Mouse (Mus musculus) bone marrow, adult 2 months (tissue): ENCODE results near the gene Gm49358. TPM values are rescaled to one million over a fixed set of nuclear protein-coding genes. Genes with fewer than 3 reads are reported as not detected.

Experiments
- H3K27ac ChIP-seq: fragments of 200-500 bp; 2 replicates; pipeline ENCODE4 v1.5.1; 2012; ENCODE audit warnings: low read depth, mild to moderate bottlenecking, control low read depth, inconsistent platforms, low read length; ENCODE audit not compliant: control insufficient read depth, poor library complexity, insufficient read depth
- H3K4me1 ChIP-seq: fragments of 200-500 bp; 2 replicates; pipeline ENCODE4 v1.6.1; 2011; ENCODE audit warnings: low read length; ENCODE audit not compliant: control insufficient read depth, insufficient read depth
- H3K4me3 ChIP-seq: fragments of 200-500 bp; replicated peaks from 2 replicates; pipeline ENCODE3; 2011; ENCODE audit warnings: mild to moderate bottlenecking, low read depth, low read length, control low read depth; ENCODE audit not compliant: control insufficient read depth
- CTCF ChIP-seq: fragments of 200-500 bp; IDR thresholded peaks from 2 replicates; pipeline ENCODE4 v1.5.1; 2011; ENCODE audit warnings: low read length, control low read depth; ENCODE audit not compliant: control insufficient read depth, insufficient read depth
- POLR2A ChIP-seq: fragments of 200-500 bp; IDR thresholded peaks from 2 replicates; pipeline ENCODE4 v1.6.1; 2011; ENCODE audit warnings: low read depth, mild to moderate bottlenecking, control low read depth, low read length, borderline replicate concordance; ENCODE audit not compliant: control insufficient read depth
- WGBS: fragments of 180-500 bp; shearing (Covaris S2); methylation state at CpG from one replicate; pipeline ENCODE4 v1.1.7; 2018; 5-methylcytosine and 5-hydroxymethylcytosine counted together
- polyA plus RNA-seq: library from polyadenylated mRNA; stranded (reverse); fragments of >200 nt; gene quantifications from 2 replicates; pipeline ENCODE4 v1.2.4, GENCODE M21; 2011; ENCODE audit warnings: low replicate concordance; ENCODE audit not compliant: missing spikeins, insufficient read depth, insufficient read length

The Gm49358 gene
- polyA plus RNA-seq, 1 experiment: not detected

DNA sequence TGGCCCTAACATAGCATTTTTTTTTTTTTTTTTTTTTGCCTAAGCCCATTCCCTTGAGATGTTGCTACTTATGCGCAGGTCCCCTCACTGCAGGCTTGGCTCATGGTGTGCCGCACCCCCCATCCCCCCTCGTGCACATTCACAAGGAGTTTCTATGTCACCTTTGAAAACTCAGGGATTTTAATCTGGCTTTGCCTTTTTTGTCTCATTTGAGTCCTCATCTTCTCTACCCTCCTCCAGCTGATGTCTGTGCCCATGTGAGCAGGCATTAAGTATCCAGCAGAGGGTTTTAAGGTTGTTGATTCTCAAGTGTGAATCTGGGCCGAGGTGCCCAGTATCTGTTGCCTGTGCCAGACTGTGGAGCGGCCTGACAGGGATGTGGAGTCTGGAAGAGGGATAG is 17.9 kb downstream of the Gm49358 start:
- Histone ChIP-seq H3K4me1 (peaks cover 3% of the 10 kb centered on the region), H3K4me3 (no peak overlapping the region), H3K27ac (no peak overlapping the region)
- TF ChIP-seq CTCF (no peak), POLR2A (no peak)
- WGBS: 85% methylated on average over 5 of the region's 5 CpGs

DNA sequence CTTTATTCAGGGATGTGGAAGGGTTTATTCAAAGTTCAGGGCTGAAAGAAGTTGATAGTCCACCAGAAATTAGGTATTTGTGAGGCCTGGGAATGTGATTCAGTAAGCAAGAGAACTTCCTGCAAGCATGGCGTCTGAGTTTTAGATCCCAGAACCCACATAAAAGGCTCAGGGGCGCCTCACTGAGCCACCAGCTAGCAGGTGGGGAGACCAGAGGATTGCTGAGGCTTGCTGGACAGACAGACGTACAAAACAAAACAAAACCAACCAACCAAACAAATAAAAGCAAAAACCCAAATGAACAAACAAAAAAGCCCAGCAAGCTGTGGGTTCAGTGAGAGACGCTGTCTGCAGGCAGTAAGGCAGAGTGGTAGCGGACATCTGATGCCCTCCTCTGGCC is 18.9 kb downstream of the Gm49358 start:
- Histone ChIP-seq H3K4me1 (peaks cover 3% of the 10 kb centered on the region), H3K4me3 (no peak overlapping the region), H3K27ac (no peak overlapping the region)
- WGBS: 82% methylated on average over 5 of the region's 5 CpGs
- no peak for TF ChIP-seq CTCF
- TF ChIP-seq POLR2A: no peak

GRCm38 (mm10) chr10:86783561-86783960 is 19.8 kb downstream of the Gm49358 start:
- H3K4me1 ChIP-seq: peaks cover 3% of the 10 kb centered on the region
- 78% methylated on average over 5 of the region's 5 CpGs for WGBS
- H3K4me3 ChIP-seq: no peak overlapping the region
- H3K27ac ChIP-seq: no peak overlapping the region
- TF ChIP-seq POLR2A (no peak), CTCF (no peak)

- peaks cover 3% of the 10 kb centered on the region for H3K4me1 ChIP-seq
- no peak overlapping the region for H3K4me3 ChIP-seq
- TF ChIP-seq CTCF: no peak
- TF ChIP-seq POLR2A: no peak
- no peak overlapping the region for H3K27ac ChIP-seq
- 88% methylated on average over 5 of the region's 5 CpGs for WGBS
Measured at GRCm38 (mm10) chr10:86784126-86784675, 20.4 kb downstream of the Gm49358 start.

DNA sequence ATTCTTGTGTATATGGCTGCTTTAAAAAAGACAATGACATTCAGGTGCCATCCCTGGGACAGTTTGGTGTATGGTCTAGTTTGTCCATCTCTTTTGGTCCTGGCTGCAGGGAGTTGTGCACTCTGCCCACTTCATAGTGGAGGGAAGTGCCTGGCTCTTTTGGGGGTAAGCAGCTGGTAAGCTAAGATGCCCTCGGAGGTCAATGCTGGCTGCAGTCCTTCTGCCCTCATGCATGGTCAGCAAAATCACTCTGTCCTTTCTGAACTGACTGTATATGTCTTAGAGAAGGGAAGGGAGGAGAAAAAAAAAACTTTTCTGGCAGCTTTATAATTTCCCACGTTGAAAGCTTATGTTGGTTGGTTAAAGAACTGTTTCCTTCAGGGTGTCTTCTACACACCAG is 21.6 kb downstream of the Gm49358 start:
- TF ChIP-seq POLR2A: no peak
- TF ChIP-seq CTCF: no peak

GRCm38 (mm10) chr10:86786083-86786482 is 22.3 kb downstream of the Gm49358 start:
- no peaks in the 10 kb centered on the region; the same call in 1 of the 2 replicates for H3K4me1 ChIP-seq

More for the DNA sequence above, 21.6 kb downstream of the Gm49358 start:
- Histone ChIP-seq H3K4me1 (no peaks in the 10 kb centered on the region; the same call in 1 of the 2 replicates), H3K4me3 (no peak overlapping the region), H3K27ac (no peak overlapping the region)
- 57% methylated on average over 2 of the region's 2 CpGs for WGBS

GRCm38 (mm10) chr10:86788193-86788592 is 24.4 kb downstream of the Gm49358 start:
- Histone ChIP-seq H3K4me3 (no peak overlapping the region), H3K27ac (no peak overlapping the region), H3K4me1 (no peaks in the 10 kb centered on the region; the same call in 1 of the 2 replicates)
- 68% methylated on average over 5 of the region's 5 CpGs for WGBS
- no peak for TF ChIP-seq POLR2A
- no peak for TF ChIP-seq CTCF

More at GRCm38 (mm10) chr10:86786083-86786482, 22.3 kb downstream of the Gm49358 start:
- H3K27ac ChIP-seq: no peak overlapping the region
- 79% methylated on average over 5 of the region's 5 CpGs for WGBS
- no peak overlapping the region for H3K4me3 ChIP-seq
- TF ChIP-seq POLR2A: no peak
- TF ChIP-seq CTCF: no peak

DNA sequence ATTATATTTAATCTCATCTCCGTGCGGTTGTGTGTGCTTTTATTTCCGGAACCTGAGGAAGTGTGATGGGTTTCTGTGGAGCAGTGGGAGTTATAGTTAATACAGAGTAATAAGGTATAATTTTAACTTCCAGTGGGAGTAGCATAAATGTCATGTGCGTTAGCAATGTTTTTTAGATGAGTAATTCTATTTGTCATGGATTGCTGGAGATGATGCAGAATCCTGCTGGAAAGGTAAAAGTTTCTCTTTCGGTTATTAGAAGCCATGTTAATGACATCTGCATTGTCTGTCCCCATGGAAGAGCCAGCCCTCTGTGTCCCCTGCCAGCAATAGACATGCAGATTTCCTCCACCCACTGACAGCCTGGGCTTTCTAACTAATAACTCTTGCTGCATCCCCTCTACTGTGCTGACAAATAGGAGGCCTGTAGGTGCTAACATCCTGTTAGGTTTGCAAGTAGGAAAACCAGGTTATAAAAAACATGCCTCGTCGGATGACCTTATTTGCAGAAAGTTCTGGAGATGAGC is 25.4 kb downstream of the Gm49358 start:
- TF ChIP-seq POLR2A (no peak), CTCF (no peak)

More for the DNA sequence above, 25.4 kb downstream of the Gm49358 start:
- WGBS: 83% methylated on average over 7 of the region's 7 CpGs
- Histone ChIP-seq H3K27ac (no peak overlapping the region), H3K4me3 (no peak overlapping the region), H3K4me1 (no peaks in the 10 kb centered on the region; the same call in 1 of the 2 replicates)
